Mouse (Mus musculus): ENCODE measurements around the gene Tldc2. TPM values are rescaled to one million over a fixed set of nuclear protein-coding genes. Genes with fewer than 3 reads are reported as not detected.

The Tldc2 gene
- total and polyA plus RNA-seq, 2 experiments from 2014 or later: not detected

- peak overlapping the region; percentile 91 for H3K9ac ChIP-seq (replicated peaks; ENCODE audit: low read depth, low read length)
- under 1% methylated on average over 63 of the region's 79 CpGs for WGBS
- H3K27ac ChIP-seq (ENCODE audit: low read depth): peak overlapping the region; percentile 84
- peaks cover 2% of the 10 kb centered on the region; the same call in 1 of the 2 replicates for H3K36me3 ChIP-seq (replicated peaks; ENCODE audit: control insufficient read depth, insufficient read depth, low read length)
- TF ChIP-seq CTCF (IDR thresholded peaks at IDR 0.05; ENCODE audit: low read depth) (no peak), EP300 (IDR thresholded peaks at IDR 0.05; ENCODE audit: low read depth) (no peak)
- DNase-seq (ENCODE audit: low spot score) (no peak), ATAC-seq (ENCODE audit: insufficient read depth, low read depth) (peak; percentile 7; the same call in 1 of the 2 replicates)
- H3K27me3 ChIP-seq (ENCODE audit: control insufficient read depth, insufficient read depth, low read length): no peaks in the 10 kb centered on the region
- no peaks in the 10 kb centered on the region for H3K9me3 ChIP-seq (replicated peaks; ENCODE audit: control insufficient read depth, low read length)
- peak overlapping the region; percentile 67 for H3K4me3 ChIP-seq (ENCODE audit: low read depth, low read length)
- peaks cover 47% of the 10 kb centered on the region for H3K4me1 ChIP-seq (ENCODE audit: control insufficient read depth, insufficient read depth)
- peak overlapping the region; percentile 72 for H3K4me2 ChIP-seq (ENCODE audit: low read depth, low read length)
These were observed 8.6 kb upstream of the Tldc2 start for GRCm38 (mm10) chr2:157078059-157078792.

GRCm38 (mm10) chr2:157078793-157079700 lies 7.8 kb upstream of the Tldc2 start, which contains the start of gene Soga1:
Gene Soga1, minus strand, starts transcription at chr2:157079254.
- Histone ChIP-seq H3K4me3 (ENCODE audit: low read depth, low read length) (peak within 1 kb of the TSS; percentile 67), H3K9me3 (replicated peaks; ENCODE audit: control insufficient read depth, low read length) (no peaks in the 10 kb centered on the region), H3K36me3 (replicated peaks; ENCODE audit: control insufficient read depth, insufficient read depth, low read length) (no peaks in the 10 kb centered on the region), H3K4me1 (ENCODE audit: control insufficient read depth, insufficient read depth) (peaks cover 38% of the 10 kb centered on the region), H3K4me2 (ENCODE audit: low read depth, low read length) (peak within 1 kb of the TSS; percentile 72), H3K9ac (replicated peaks; ENCODE audit: low read depth, low read length) (peak within 1 kb of the TSS; percentile 91), H3K27me3 (ENCODE audit: control insufficient read depth, insufficient read depth, low read length) (no peaks in the 10 kb centered on the region), H3K27ac (ENCODE audit: low read depth) (peak within 1 kb of the TSS; percentile 84)
- TF ChIP-seq EP300 (IDR thresholded peaks at IDR 0.05; ENCODE audit: low read depth) (no peak), CTCF (IDR thresholded peaks at IDR 0.05; ENCODE audit: low read depth) (peak; percentile 33)
- under 1% methylated on average over 95 of the region's 136 CpGs for WGBS
- DNase-seq (ENCODE audit: low spot score) (peak; percentile 86), ATAC-seq (ENCODE audit: insufficient read depth, low read depth) (peak; percentile 83)

DNA sequence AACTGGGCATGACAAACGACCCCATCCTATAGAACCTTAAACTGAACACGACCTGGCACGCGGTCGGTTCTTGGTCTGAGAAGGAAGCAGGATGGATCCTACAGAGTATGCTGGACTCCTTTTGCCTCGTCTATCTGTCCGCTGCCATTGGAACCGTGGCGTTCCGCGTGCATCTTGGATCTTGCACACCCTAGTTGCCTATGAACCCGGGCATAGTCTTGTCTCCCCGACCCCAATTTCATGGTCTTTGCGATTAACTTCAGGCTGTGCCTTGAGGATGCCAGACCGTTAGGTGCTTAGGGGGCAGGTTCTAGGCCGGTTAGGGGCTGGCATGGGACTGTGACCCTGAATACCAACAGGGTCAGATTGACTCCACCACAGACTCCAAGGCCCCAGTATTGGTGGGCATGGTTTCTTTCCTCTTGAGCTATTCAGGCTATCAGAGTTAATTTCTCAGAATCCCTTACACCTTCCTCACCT lies 7.1 kb upstream of the Tldc2 start:
- Histone ChIP-seq H3K27ac (ENCODE audit: low read depth) (peak overlapping the region; percentile 84), H3K4me2 (ENCODE audit: low read depth, low read length) (peak overlapping the region; percentile 72), H3K9me3 (replicated peaks; ENCODE audit: control insufficient read depth, low read length) (no peaks in the 10 kb centered on the region), H3K4me1 (ENCODE audit: control insufficient read depth, insufficient read depth) (peaks cover 32% of the 10 kb centered on the region), H3K36me3 (replicated peaks; ENCODE audit: control insufficient read depth, insufficient read depth, low read length) (no peaks in the 10 kb centered on the region), H3K4me3 (ENCODE audit: low read depth, low read length) (peak overlapping the region; percentile 67), H3K9ac (replicated peaks; ENCODE audit: low read depth, low read length) (peak overlapping the region; percentile 91), H3K27me3 (ENCODE audit: control insufficient read depth, insufficient read depth, low read length) (no peaks in the 10 kb centered on the region)
- TF ChIP-seq CTCF (IDR thresholded peaks at IDR 0.05; ENCODE audit: low read depth): no peak
- TF ChIP-seq EP300 (IDR thresholded peaks at IDR 0.05; ENCODE audit: low read depth): no peak
- 15% methylated on average over 16 of the region's 16 CpGs for WGBS
- DNase-seq (ENCODE audit: low spot score) (no peak), ATAC-seq (ENCODE audit: insufficient read depth, low read depth) (no peak)

DNA sequence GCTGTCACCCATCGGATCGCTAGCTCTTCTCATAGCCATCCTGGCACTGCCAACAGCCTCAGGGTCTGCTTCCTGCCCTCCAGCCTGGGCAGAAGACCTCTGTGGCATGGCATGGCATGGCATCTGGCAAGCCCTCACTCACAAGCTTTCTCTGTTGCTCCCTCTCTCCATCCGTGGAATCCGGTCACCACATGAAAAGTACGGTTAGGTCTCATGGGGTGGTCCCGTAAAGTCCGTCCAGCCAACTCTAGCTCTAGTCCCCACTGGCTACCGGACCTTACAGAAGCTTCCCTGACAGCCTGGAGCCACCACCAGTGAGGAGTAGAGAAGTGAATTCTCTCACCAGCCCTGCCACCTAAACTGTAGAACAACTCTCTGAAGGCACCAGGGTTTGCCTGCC lies 5.5 kb upstream of the Tldc2 start:
- no peaks in the 10 kb centered on the region for H3K36me3 ChIP-seq (replicated peaks; ENCODE audit: control insufficient read depth, insufficient read depth, low read length)
- DNase-seq (ENCODE audit: low spot score) (no peak), ATAC-seq (ENCODE audit: insufficient read depth, low read depth) (no peak)
- WGBS: 93% methylated on average over 8 of the region's 8 CpGs
- H3K4me1 ChIP-seq (ENCODE audit: control insufficient read depth, insufficient read depth): peaks cover 18% of the 10 kb centered on the region
- no peak overlapping the region for H3K4me3 ChIP-seq (ENCODE audit: low read depth, low read length)
- no peak overlapping the region for H3K27ac ChIP-seq (ENCODE audit: low read depth)
- TF ChIP-seq CTCF (IDR thresholded peaks at IDR 0.05; ENCODE audit: low read depth) (no peak), EP300 (IDR thresholded peaks at IDR 0.05; ENCODE audit: low read depth) (no peak)
- no peaks in the 10 kb centered on the region for H3K9me3 ChIP-seq (replicated peaks; ENCODE audit: control insufficient read depth, low read length)
- H3K27me3 ChIP-seq (ENCODE audit: control insufficient read depth, insufficient read depth, low read length): no peaks in the 10 kb centered on the region
- H3K9ac ChIP-seq (replicated peaks; ENCODE audit: low read depth, low read length): no peak overlapping the region
- no peak overlapping the region for H3K4me2 ChIP-seq (ENCODE audit: low read depth, low read length)

DNA sequence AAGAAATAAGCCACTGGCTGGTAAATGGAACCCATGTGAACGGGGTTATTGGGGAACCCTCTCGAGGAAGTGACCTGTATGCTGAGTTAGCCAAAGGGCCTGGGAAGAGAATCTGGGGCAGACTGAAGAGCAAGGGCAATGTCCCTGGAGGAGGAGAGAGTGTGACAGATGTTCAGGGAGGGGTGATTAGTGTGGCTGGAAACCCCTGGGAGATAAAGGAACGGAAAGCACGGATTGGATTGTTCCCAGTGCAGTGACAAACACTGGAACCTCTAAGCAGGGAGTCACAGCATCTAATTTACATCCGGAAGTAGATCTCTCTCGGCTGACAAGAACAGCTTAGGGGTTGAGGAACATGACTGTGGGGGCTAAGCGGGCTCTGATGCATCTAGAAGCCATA lies 4.9 kb upstream of the Tldc2 start:
- WGBS: 22% methylated on average over 7 of the region's 7 CpGs
- H3K27ac ChIP-seq (ENCODE audit: low read depth): 0 out of 2 replicates have a peak overlapping the region, but pooled peaks have one; percentile 4
- no peak for ATAC-seq (ENCODE audit: insufficient read depth, low read depth)
- no peak for TF ChIP-seq CTCF (IDR thresholded peaks at IDR 0.05; ENCODE audit: low read depth)
- TF ChIP-seq EP300 (IDR thresholded peaks at IDR 0.05; ENCODE audit: low read depth): no peak
- DNase-seq (ENCODE audit: low spot score): peak; percentile 15
- H3K27me3 ChIP-seq (ENCODE audit: control insufficient read depth, insufficient read depth, low read length): no peaks in the 10 kb centered on the region
- H3K4me1 ChIP-seq (ENCODE audit: control insufficient read depth, insufficient read depth): peaks cover 12% of the 10 kb centered on the region
- no peak overlapping the region for H3K4me3 ChIP-seq (ENCODE audit: low read depth, low read length)
- H3K4me2 ChIP-seq (ENCODE audit: low read depth, low read length): no peak overlapping the region
- H3K36me3 ChIP-seq (replicated peaks; ENCODE audit: control insufficient read depth, insufficient read depth, low read length): no peaks in the 10 kb centered on the region
- H3K9ac ChIP-seq (replicated peaks; ENCODE audit: low read depth, low read length): no peak overlapping the region
- no peaks in the 10 kb centered on the region for H3K9me3 ChIP-seq (replicated peaks; ENCODE audit: control insufficient read depth, low read length)
